Comparison of ENCODE assay signal across 21 mouse cellular contexts in the genomic region with DNA sequence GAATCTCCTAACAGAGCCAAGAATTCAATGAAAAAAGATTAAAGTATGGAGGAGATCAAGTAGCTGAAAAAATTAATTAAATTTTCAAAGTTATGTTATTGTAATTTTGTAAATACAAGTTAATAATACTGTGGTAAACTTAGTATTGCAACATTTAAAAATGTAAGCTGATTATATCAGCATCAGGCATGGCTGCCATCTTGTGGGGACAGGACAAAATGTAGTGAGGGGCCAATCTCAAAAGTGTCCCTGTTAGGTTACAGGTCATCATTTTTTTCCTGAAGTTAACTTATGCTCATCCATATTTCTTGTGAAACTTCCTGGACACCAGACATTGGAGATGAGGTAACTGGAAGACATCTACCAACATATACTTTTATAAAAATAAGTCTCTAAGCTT. TPM values are rescaled to one million over a fixed set of nuclear protein-coding genes. Genes with fewer than 3 reads are reported as not detected.
"Had no signal": no experiment of that assay in that cellular context is flagged by ENCODE, and none has a peak within 500 bp of the region (broad histone marks: within the 10 kb centered on the region; RNA-seq: fewer than 3 reads in every experiment).

No protein-coding gene starts in this region.

- H3K4me3 ChIP-seq: liver, embryonic 13.5 days; megakaryocyte, embryonic 14.5 days; neural tube, embryonic 12.5 days; neural tube, embryonic 15.5 days had no signal

- H3K36me3 ChIP-seq: liver, embryonic 13.5 days; neural tube, embryonic 12.5 days; neural tube, embryonic 15.5 days had no signal

- H3K4me2 ChIP-seq: liver, embryonic 13.5 days; midbrain, embryonic 11.5 days; neural tube, embryonic 12.5 days; neural tube, embryonic 15.5 days had no signal

- H3K9ac ChIP-seq: liver, embryonic 13.5 days; neural tube, embryonic 12.5 days; neural tube, embryonic 15.5 days had no signal

- H3K27ac ChIP-seq: kidney, postnatal 0 days; liver, embryonic 13.5 days; neural tube, embryonic 12.5 days; neural tube, embryonic 15.5 days; stomach, postnatal 0 days had no signal

- H3K9me3 ChIP-seq: liver, embryonic 13.5 days; neural tube, embryonic 12.5 days; neural tube, embryonic 15.5 days had no signal

- DNase-seq: kidney, adult 2 months; kidney, postnatal 25 days; liver, embryonic 13.5 days; lung, adult 2 months; lung, postnatal 10 days; lung, postnatal 36 days; midbrain, embryonic 14.5 days; right cerebral cortex, adult 18-20 months; right cerebral cortex, postnatal 14 days; right cerebral cortex, postnatal 4 days; thymus, adult 2 months; thymus, postnatal 14 days; thymus, postnatal 4 days had no signal

- H3K4me1 ChIP-seq: liver, embryonic 13.5 days; megakaryocyte, embryonic 14.5 days; neural tube, embryonic 12.5 days had no signal

- H3K27me3 ChIP-seq: neural tube, embryonic 12.5 days; neural tube, embryonic 15.5 days had no signal

RNA-seq across cellular contexts. Expression of gene Grid2, which starts 4.9 kb away (rescaled TPM):
- total RNA-seq: liver, adult 2 months had no signal
- polyA plus RNA-seq: kidney, adult 2 months; liver, adult 2 months; liver, embryonic 16.5 days had no signal
